Mouse (Mus musculus) inflammation-experienced regulatory T-cells, adult 6 months (primary cell): Measurements from ENCODE around the gene Dnah17. TPM values are rescaled to one million over a fixed set of nuclear protein-coding genes. Genes with fewer than 3 reads are reported as not detected.

ENCODE experiments used
- ATAC-seq: one replicate; pipeline ENCODE4 v1.8.0; 2017
- polyA plus RNA-seq, 3 experiments: library from polyadenylated mRNA; unstranded; fragments of 100-300 nt; shearing (Covaris generic); gene quantifications; one replicate each; pipeline ENCODE4 v1.2.1; 2017

The Dnah17 gene
- polyA plus RNA-seq, 3 experiments from 2014 or later, result 0.11 to 0.73 (median 0.60) TPM

- no peak for ATAC-seq
Observed at GRCm38 (mm10) chr11:118142547-118143165, 12.2 kb upstream of the Dnah17 start.

GRCm38 (mm10) chr11:118140771-118141565, 10.5 kb upstream of the Dnah17 start:
- ATAC-seq, result no peak

GRCm38 (mm10) chr11:118138347-118138746, 7.9 kb upstream of the Dnah17 start:
- no peak for ATAC-seq

GRCm38 (mm10) chr11:118136172-118136632, 5.8 kb upstream of the Dnah17 start:
- ATAC-seq, result no peak

- no peak for ATAC-seq
Observed at GRCm38 (mm10) chr11:118135271-118135670, 4.8 kb upstream of the Dnah17 start.

GRCm38 (mm10) chr11:118133752-118134169, 3.3 kb upstream of the Dnah17 start:
- ATAC-seq, result no peak

GRCm38 (mm10) chr11:118133133-118133751, 2.8 kb upstream of the Dnah17 start:
- ATAC-seq, result no peak

- ATAC-seq, result no peak
Observed at GRCm38 (mm10) chr11:118132136-118132535, 1.7 kb upstream of the Dnah17 start.

- peak; percentile 86 for ATAC-seq
Observed at GRCm38 (mm10) chr11:118129812-118130211, 622 bp downstream of the Dnah17 start.

- no peak for ATAC-seq
Observed at GRCm38 (mm10) chr11:118121592-118121991, 8.8 kb downstream of the Dnah17 start.

GRCm38 (mm10) chr11:118118777-118119176, 11.7 kb downstream of the Dnah17 start:
- ATAC-seq, result no peak

- ATAC-seq, result no peak
Observed at GRCm38 (mm10) chr11:118114581-118115110, 15.8 kb downstream of the Dnah17 start.

GRCm38 (mm10) chr11:118113516-118114205, 16.8 kb downstream of the Dnah17 start:
- no peak for ATAC-seq

GRCm38 (mm10) chr11:118104001-118104400, 26.4 kb downstream of the Dnah17 start:
- peak; percentile 86 for ATAC-seq

- no peak for ATAC-seq
Observed at GRCm38 (mm10) chr11:118103383-118103782, 27.1 kb downstream of the Dnah17 start.

GRCm38 (mm10) chr11:118102838-118103237, 27.6 kb downstream of the Dnah17 start:
- peak; percentile 80 for ATAC-seq

GRCm38 (mm10) chr11:118101133-118101532, 29.3 kb downstream of the Dnah17 start:
- no peak for ATAC-seq

- no peak for ATAC-seq
Observed at GRCm38 (mm10) chr11:118096736-118097135, 33.7 kb downstream of the Dnah17 start.

- ATAC-seq, result no peak
Observed at GRCm38 (mm10) chr11:118095004-118095403, 35.4 kb downstream of the Dnah17 start.

GRCm38 (mm10) chr11:118091002-118091670, 39.3 kb downstream of the Dnah17 start:
- ATAC-seq, result no peak

- no peak for ATAC-seq
Observed at GRCm38 (mm10) chr11:118088896-118089295, 41.5 kb downstream of the Dnah17 start.

GRCm38 (mm10) chr11:118085961-118086360, 44.5 kb downstream of the Dnah17 start:
- no peak for ATAC-seq
